Mouse (Mus musculus) ES-Bruce4 (cell line): Measurements from ENCODE around the gene Wwc2.

Experiments used
- CTCF ChIP-seq: IDR thresholded peaks from one replicate; pipeline ENCODE4 v1.8.1; 2011; ENCODE audit warnings: low read depth, low read length
- EP300 ChIP-seq: IDR thresholded peaks from 2 replicates; pipeline ENCODE4 v1.6.1; 2011; ENCODE audit warnings: low read depth, low read length; ENCODE audit not compliant: insufficient read depth

DNA sequence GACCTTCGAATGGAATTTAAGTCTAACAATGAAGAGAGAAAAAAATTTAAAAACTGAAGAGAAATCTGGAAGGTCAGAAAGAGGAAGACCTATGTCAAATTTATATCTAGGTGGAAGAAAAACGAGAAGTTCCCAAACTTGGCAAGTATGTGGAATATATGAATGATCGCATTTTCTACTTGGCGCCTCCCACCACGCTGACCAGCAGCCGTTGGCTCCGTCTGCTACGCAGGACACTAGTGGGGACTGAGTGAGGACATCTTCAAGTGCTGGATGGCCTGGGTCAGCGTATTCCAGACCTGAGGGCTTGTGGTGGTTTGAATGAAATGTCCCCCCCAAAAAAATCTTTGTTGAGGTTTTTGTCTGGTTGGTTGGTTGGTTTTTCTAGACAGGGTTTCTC lies 84.6 kb downstream of the Wwc2 start:
- TF ChIP-seq CTCF (no peak), EP300 (no peak)
